Mouse (Mus musculus): ENCODE results near the gene Kansl2.

Gene Kansl2

DNA sequence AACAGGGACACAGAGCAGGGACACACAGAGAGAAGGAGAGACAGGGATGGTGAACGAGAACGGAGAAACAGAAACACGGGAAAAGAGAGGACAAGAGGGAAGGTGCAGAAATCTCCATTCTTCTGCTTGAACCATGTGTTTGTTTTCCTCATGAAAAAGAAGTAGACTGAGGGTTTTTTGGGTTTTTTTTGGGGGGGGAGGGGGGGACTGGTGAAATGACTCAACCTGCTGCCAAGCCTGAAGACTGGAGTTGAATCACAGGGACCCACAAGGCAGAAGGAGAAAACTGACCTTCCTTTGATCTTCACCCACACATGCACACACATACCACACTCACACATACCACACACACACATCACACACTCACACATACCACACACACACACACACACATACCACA is 30.7 kb downstream of the Kansl2 start:
- no peak for DNase-seq (ENCODE audit: low spot score in 2 of 2)

DNA sequence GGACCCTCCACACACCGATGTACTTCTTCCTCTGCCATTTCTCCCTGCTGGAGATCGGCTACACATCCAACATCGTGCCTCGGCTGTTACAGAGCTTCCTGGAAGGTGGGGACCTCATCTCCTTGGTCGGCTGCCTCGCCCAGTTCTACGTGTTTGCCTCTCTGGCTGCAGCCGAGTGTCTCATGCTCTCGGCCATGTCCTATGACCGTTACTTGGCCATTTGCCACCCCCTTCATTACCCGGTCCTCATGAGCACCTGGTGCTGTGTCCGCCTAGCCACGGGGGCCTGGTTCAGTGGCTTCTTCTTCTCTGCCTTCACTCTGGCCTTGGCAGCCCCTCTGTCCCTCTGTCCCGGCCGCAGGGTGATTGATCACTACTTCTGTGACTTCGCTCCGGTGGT is 36.4 kb downstream of the Kansl2 start:
- DNase-seq (ENCODE audit: low spot score in 2 of 2): no peak

DNA sequence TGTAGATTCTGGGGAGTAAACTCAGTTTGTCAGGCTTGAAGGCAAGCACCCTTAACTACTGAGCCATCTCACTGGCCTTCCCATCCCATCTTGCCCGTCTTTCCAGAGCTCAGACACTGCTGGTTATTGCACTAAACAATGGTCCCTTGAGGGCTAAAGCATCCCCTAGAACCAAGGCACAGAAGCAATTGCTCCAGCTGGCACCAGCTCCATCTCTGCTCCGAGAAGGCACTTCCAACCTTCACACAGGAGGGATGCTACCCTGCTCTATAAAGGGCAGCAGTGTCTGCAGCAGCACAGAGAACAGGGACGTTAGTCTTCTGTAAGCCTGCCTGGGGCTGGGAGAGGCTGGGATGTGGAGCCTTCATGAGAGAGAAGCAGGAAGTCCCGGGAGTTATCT is 42.0 kb downstream of the Kansl2 start, which contains the start of gene Olfr279:
Olfr279 (plus strand) TSS at position 301 of the 400 bp plus-strand sequence.
- no peak for DNase-seq (ENCODE audit: low spot score in 2 of 2)

DNA sequence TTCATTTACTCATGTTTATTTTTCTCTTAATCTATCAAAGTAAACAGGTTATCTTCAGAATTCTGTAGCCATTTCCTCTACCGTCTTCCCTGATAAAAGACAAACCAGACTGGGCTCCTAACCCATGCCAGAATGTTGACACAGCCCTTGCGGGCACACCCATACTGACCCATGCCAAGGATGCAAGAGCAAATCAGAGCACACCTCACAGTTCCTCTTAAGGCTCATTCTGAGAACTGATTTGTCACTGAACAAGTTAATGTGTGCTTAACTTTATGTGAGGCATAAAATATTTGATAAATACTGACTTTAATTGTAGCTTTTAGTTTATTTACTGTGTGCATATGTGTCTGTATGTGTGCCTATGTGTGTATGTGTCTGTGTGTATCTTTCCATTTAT is 42.7 kb downstream of the Kansl2 start:
- no peak for DNase-seq (ENCODE audit: low spot score in 2 of 2)

DNA sequence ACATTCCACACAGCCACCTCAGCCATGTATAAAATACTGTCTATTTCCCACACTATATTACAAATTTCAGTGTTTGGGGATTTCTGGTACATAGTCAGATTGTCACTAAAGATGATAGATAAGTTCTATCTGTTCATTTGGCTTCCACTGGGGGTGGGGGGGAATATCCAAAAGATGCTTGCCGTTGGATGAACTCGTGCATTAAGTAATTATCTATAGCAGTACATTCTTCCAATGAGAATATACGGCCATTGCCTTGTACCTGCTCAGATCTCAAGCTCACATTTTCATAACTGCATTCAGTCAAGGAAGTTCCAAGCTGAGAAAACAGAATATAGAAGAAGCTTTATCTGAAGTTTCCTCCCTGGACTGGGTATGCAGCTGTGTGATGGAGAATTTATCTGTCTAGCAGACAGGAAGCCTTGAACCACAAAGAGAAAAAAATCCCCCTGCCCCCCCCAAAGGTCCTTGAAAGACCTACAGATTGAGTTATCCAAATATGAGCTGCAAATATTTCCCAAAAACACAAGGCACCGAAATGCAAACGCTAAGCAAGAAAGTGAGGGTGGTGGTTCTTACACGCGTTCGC is 47.5 kb downstream of the Kansl2 start:
- DNase-seq (ENCODE audit: low spot score in 2 of 2): no peak

DNA sequence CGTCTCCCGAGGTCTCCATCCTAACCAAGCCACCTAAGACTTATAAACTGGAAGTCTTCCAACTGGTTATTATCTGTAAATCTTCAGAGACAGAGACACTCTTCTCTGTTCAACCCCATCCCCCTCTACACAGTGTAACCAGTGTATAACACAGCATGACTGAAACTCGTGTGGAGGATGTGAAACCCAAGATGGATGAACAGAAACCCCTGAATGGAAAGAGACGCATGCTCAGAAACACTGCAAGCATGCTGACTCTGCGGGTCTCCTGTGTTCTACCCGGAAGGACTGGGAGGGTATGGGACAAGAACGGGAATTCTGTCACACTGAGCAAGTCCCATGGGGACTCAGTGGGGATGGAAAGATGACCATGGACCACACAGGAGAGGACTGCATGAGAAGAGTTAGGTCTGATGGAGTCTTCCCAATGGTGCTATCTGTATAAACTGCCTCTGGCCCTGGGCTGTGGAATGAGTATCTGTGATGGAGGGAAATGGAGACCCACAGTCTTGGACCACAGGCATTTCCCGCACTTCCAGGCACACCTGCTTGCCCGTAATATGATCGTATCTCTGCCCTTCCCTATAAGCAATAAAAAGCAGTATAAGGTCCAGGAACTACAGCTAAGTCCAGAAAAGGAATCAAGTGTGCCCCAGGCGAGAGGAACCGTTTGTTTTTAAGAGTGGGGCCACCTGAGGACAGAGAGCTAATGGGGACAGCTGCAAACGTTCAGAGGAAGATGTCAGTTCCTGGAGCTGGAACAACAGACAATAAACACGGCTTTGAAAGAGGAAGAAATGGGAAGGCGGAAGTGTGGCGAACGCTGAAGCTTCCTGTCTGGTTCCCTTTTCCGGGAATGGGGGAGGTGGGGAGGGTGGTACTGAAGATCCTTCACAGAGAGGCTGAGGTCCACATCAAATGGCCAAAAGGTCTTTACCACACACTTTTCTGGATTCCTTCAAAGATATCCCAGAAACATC is 49.9 kb downstream of the Kansl2 start:
- DNase-seq (ENCODE audit: low spot score in 2 of 2): no peak

DNA sequence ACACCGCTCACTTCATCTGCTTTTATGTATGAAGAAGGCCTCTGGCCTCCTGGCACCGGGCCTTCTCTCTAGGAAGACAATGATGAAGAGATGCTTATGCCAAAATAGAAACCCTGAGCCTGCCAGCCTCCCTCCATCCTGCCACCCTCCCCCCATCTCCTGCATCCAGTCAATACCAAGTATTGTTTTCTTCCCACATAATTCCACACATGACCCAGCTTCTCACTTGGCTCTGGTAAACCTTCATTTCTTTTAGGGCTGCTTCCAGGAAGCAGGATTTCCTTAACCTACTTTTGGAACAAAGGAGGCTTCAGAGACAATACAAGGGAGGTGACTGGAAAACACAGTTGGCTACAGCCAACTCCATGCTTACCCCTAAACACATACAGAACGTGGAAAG is 51.4 kb downstream of the Kansl2 start, which contains the start of gene Lalba:
Lalba (minus strand) TSS at position 21 of the 400 bp plus-strand sequence.
- DNase-seq (ENCODE audit: low spot score in 2 of 2): no peak

DNA sequence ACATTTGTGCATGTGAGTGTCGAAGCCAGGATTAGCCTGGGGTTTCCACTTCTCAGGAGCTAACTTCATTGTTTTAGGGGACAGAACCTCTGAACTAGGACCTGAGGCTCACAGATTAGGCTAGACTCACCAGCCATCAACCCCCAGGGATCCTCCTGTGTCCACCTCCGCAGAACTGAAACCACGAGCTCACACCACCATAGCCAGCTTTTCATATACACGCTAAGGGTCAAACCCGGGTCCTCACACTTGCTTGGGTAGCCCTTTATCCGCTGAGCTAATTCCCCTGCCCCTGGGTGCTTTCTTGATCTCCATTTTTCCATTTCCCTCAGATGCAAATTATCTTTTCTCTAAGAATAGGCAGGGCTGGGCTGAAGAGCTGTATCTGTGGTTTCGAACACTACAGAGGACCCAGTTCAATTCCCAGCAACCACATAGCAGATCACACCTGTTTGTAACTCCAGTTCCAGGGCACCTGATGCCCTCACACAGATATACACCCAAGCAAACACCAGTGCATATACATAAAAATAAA is 54.4 kb downstream of the Kansl2 start:
- DNase-seq (ENCODE audit: low spot score in 2 of 2): no peak

DNA sequence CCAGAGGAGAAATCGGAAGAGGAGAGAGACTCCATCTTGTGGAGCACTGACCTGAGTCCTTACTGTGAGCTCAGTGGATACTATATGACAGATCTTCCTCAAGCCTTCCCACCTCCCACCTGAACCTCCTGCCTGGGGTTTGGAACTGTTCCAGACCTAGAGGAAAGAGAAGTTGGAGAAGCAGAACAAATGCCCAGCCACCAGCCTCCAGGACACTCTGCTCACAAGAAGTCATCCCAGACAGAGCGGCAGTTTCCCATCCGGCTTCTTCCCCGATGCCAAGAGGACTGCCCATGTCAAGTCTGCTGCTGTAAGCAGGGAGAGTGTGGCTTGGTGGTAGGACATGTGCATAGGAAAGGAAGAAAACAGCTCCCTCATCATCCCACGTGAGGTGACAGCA is 57.8 kb downstream of the Kansl2 start:
- DNase-seq (ENCODE audit: low spot score in 2 of 2): no peak

DNA sequence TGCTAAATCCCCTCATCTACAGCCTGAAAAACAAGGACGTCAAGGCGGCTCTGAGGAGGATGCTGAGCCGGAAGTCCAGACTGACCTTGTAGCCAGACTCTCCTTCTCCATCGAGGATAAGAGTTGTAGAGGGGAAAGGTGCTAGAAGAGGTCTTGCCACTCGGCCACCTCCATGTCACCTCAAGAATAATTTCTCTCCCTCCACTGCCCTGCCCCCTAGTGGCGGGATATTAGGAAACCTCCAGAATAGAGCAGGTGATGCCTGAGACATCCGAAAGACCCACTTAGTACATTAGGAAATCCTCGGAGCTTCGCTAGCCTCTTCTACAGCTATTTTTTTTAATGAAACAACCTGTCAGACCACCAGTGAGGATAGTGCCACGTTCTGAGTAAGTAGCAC is 58.7 kb downstream of the Kansl2 start:
- DNase-seq (ENCODE audit: low spot score in 2 of 2): peak in 1 of 2 experiments; percentile 65

DNA sequence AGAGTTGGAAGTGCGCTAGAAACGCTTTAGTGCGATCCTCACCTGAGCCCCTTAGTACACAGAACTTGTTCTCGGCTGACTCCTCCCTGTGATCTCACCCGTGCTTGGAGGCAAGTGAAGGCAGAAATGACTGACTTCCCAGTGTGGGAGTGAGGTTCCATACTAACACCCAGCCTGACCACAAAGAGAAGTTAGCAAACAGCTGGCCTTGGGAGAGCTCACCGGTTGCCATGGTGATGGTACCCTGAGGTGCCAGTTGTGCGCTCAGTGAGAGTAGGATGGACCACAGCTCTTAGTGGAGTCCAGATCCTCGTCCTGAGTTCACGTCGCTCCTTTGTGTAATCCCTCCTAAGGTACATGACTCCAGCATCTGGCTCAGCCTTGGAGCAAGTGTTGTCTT is 59.1 kb downstream of the Kansl2 start:
- no peak for DNase-seq (ENCODE audit: low spot score in 2 of 2)

DNA sequence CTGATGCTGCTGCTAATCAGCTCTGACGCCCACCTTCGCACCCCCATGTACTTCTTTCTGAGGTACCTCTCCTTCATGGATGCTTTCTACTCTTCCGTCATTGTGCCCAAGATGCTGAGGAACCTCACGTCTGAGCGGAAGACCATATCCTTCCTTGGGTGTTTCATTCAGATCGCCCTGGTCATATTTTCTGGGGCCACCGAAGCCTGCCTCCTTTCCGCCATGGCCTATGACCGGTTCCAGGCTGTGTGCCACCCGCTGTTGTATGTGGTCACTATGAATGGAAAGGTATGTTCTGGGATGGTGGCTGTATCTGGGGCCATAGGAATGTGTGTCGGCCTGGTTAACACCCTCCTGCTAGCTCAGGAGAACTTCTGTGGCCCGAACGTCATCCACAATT is 62.5 kb downstream of the Kansl2 start:
- no peak for DNase-seq (ENCODE audit: low spot score in 2 of 2)

DNA sequence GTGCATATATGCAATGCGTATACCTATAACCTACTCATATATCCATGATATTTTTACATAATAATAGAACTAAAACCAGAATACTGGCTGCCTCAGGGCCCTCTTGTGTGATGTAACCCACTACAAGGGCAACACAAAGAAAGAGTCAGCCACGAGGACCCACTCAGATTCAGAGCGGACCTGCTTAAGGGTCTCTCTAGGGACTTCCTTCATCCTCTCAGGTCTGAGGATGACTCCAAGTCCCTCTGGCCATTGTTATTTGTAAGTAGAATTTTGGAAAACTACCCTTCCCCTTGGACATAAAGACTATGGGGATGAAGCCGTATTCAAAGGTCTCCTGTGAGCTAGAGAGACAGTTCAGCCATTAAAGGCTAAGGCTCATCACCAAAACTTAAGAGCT is 64.5 kb downstream of the Kansl2 start, which contains the start of gene OR5BS1P:
OR5BS1P (plus strand) TSS at position 301 of the 400 bp plus-strand sequence.
- no peak for DNase-seq (ENCODE audit: low spot score in 2 of 2)
